Mouse (Mus musculus) myocyte (in vitro differentiated cells): ENCODE results near the gene Cct3. TPM values are rescaled to one million over a fixed set of nuclear protein-coding genes. Genes with fewer than 3 reads are reported as not detected.

ENCODE experiments used
- H3K27me3 ChIP-seq: one replicate; pipeline ENCODE4 v1.6.1; 2011; ENCODE audit not compliant: control insufficient read depth, insufficient read depth, insufficient read length
- H3K36me3 ChIP-seq: one replicate; pipeline ENCODE4 v1.6.1; 2011; ENCODE audit not compliant: control insufficient read depth, insufficient read depth
- H3K4me2 ChIP-seq: one replicate; pipeline ENCODE4 v1.6.1; 2011; ENCODE audit warnings: low read depth, control low read depth
- H3K4me3 ChIP-seq: one replicate; pipeline ENCODE4 v1.5.1; 2011; ENCODE audit warnings: mild to moderate bottlenecking, control low read depth, moderate library complexity
- H3K79me2 ChIP-seq: one replicate; pipeline ENCODE4 v1.6.1; 2011; ENCODE audit not compliant: control insufficient read depth, insufficient read depth
- H3ac ChIP-seq: one replicate; pipeline ENCODE4 v1.6.1; 2011; ENCODE audit not compliant: control insufficient read depth, insufficient read length
- CEBPB ChIP-seq: IDR thresholded peaks from 2 replicates; pipeline ENCODE4 v1.6.1; 2011; ENCODE audit warnings: mild to moderate bottlenecking, moderate library complexity; ENCODE audit not compliant: poor library complexity, insufficient read depth, severe bottlenecking
- E2F4 ChIP-seq: IDR thresholded peaks from one replicate; pipeline ENCODE4 v1.6.1; 2011; ENCODE audit warnings: mild to moderate bottlenecking, control low read depth, moderate library complexity; ENCODE audit not compliant: insufficient read depth
- MAX ChIP-seq: IDR thresholded peaks from one replicate; pipeline ENCODE4 v1.6.1; 2011; ENCODE audit warnings: low read depth, mild to moderate bottlenecking, control low read depth
- MYOD1 ChIP-seq, 3 experiments: IDR thresholded peaks; one replicate each; pipeline ENCODE4 v1.6.1; 2011; ENCODE audit warnings: control low read depth in 2 of 3, low read depth in 2 of 3, mild to moderate bottlenecking in 2 of 3, moderate library complexity in 1 of 3; ENCODE audit not compliant: insufficient read length in 2 of 3, control insufficient read depth in 1 of 3
- MYOG ChIP-seq, 3 experiments: IDR thresholded peaks; one replicate each; pipeline ENCODE4 v1.6.1; 2011; ENCODE audit warnings: control low read depth in 2 of 3, low read depth in 2 of 3, mild to moderate bottlenecking in 2 of 3; ENCODE audit not compliant: insufficient read length in 2 of 3, control insufficient read depth in 1 of 3, insufficient read depth in 1 of 3
- POLR2A ChIP-seq: IDR thresholded peaks from one replicate; pipeline ENCODE4 v1.6.1; 2011; ENCODE audit warnings: low read depth, mild to moderate bottlenecking, control low read depth, moderate library complexity; ENCODE audit not compliant: insufficient read length
- POLR2AphosphoS2 ChIP-seq: IDR thresholded peaks from one replicate; pipeline ENCODE4 v1.6.1; 2011; ENCODE audit warnings: low read depth, control low read depth; ENCODE audit not compliant: insufficient read length
- REST ChIP-seq: IDR thresholded peaks from one replicate; pipeline ENCODE4 v1.6.1; 2011; ENCODE audit warnings: mild to moderate bottlenecking, control low read depth, moderate library complexity; ENCODE audit not compliant: insufficient read depth, insufficient read length
- SRF ChIP-seq: IDR thresholded peaks from one replicate; pipeline ENCODE4 v1.6.1; 2011; ENCODE audit warnings: low read depth; ENCODE audit not compliant: control insufficient read depth, insufficient read length
- TCF12 ChIP-seq: IDR thresholded peaks from one replicate; pipeline ENCODE4 v1.6.1; 2011; ENCODE audit warnings: mild to moderate bottlenecking, control low read depth; ENCODE audit not compliant: poor library complexity, insufficient read depth, severe bottlenecking
- TCF3 ChIP-seq: IDR thresholded peaks from one replicate; pipeline ENCODE4 v1.6.1; 2011; ENCODE audit warnings: low read depth, control low read depth; ENCODE audit not compliant: insufficient read length
- USF1 ChIP-seq: IDR thresholded peaks from one replicate; pipeline ENCODE4 v1.6.1; 2011; ENCODE audit warnings: low read depth, mild to moderate bottlenecking, control low read depth, moderate library complexity
- polyA plus RNA-seq: library from polyadenylated mRNA; unstranded; fragments of >200 nt; fragmentation: generic; extraction: Trizol; gene quantifications from one replicate; pipeline ENCODE4 v1.2.1, GENCODE M21; 2012; ENCODE audit warnings: missing spikeins

The Cct3 gene
- polyA plus RNA-seq = 409 TPM

DNA sequence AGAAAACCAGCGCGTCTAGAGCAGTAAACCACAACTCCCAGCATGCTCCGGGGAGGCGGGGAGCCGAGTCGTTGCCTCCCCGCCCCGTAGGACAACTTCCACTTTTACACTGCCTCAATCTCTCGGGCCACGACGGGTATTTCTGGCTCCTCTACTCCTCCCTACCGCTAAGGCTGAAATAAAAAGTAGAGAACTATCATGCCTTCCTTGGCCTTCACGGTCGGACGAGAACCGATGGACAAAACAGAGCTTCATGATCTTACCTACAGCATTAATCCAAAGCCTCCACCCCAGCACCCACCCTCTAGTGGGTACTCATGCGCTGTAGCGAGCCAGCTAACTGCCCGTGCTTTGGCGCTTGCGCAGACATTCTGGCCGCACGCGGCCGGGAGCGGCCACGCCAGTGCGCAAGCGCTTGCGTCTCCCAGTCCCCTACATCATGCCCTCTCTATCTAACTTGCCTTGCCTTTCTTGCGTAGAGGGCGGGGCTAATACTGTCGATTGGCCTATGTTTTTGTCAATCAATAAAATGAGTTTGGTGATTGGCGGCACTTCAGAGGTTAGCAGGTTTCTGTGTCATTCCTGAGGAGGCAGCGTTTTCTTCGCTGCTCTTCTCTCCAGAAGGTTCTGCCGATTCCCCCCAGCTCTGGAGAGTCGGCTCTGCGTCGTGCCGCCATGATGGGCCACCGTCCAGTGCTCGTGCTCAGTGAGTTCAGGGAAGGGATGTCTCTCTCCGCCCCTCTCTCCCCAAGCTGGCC lies at the start of gene Cct3, which contains the start of gene Tsacc:
TSS of gene Cct3 (plus strand) at position 556 of the 758 bp plus-strand sequence.
TSS of gene Tsacc (minus strand) at position 439 of the 758 bp plus-strand sequence.
- Histone ChIP-seq H3ac (peak within 1 kb of the TSS; percentile 29), H3K27me3 (no peaks in the 10 kb centered on the region), H3K4me3 (peak within 1 kb of the TSS; percentile 78), H3K36me3 (peaks cover 28% of the 10 kb centered on the region), H3K4me2 (peak within 1 kb of the TSS; percentile 90), H3K79me2 (peaks cover 44% of the 10 kb centered on the region)
- TF ChIP-seq CEBPB = no peak
- no peak for TF ChIP-seq MAX
- peak; percentile 89 for TF ChIP-seq POLR2AphosphoS2
- peak; percentile 18 for TF ChIP-seq REST
- TF ChIP-seq POLR2A = peak; percentile 80
- TF ChIP-seq SRF = peak; percentile 94

- Histone ChIP-seq H3K4me3 (no peak overlapping the region), H3K4me2 (no peak overlapping the region), H3K27me3 (peaks cover 44% of the 10 kb centered on the region), H3K36me3 (no peaks in the 10 kb centered on the region), H3K79me2 (no peaks in the 10 kb centered on the region), H3ac (no peak overlapping the region)
- TF ChIP-seq MAX (no peak), REST (no peak), TCF12 (no peak), USF1 (no peak), TCF3 (no peak), E2F4 (no peak), MYOD1 (IDR thresholded peaks at IDR 0.05; ENCODE audit: control insufficient read depth in 1 of 3, insufficient read length in 2 of 3, low read depth in 2 of 3) (no peak)
Observed at GRCm38 (mm10) chr3:88247666-88248065, 49.2 kb upstream of the Cct3 start.

DNA sequence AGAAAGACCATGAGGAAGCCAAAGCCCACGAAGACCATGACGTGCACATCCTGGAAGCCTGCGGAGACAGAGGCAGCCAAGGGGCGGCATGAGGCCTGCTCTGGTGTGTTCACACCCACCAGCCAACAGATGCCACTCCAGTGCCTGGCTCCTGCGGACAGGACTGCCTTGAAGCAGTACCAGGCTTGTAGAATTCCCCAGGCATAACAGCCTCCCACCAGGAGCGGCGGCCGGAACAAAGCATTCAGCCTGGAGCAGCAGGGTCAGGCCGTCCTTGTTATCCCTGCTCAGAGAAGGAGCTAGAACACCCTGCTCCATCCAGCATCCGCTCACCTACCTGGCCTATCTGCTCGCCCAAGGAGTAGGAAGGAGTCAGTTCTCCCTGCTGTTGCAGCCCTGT lies 48.5 kb upstream of the Cct3 start:
- Histone ChIP-seq H3K36me3 (no peaks in the 10 kb centered on the region), H3K4me2 (no peak overlapping the region), H3K79me2 (no peaks in the 10 kb centered on the region), H3K27me3 (peaks cover 52% of the 10 kb centered on the region), H3ac (no peak overlapping the region), H3K4me3 (no peak overlapping the region)
- TF ChIP-seq MYOD1 (IDR thresholded peaks at IDR 0.05; ENCODE audit: control insufficient read depth in 1 of 3, insufficient read length in 2 of 3, low read depth in 2 of 3) = no peak
- TF ChIP-seq POLR2A = no peak

- H3K4me3 ChIP-seq = no peak overlapping the region
- no peak overlapping the region for H3ac ChIP-seq
- H3K79me2 ChIP-seq = no peaks in the 10 kb centered on the region
- no peaks in the 10 kb centered on the region for H3K36me3 ChIP-seq
- H3K4me2 ChIP-seq = no peak overlapping the region
- peaks cover 71% of the 10 kb centered on the region for H3K27me3 ChIP-seq
- no peak for TF ChIP-seq TCF12
- no peak for TF ChIP-seq SRF
- no peak for TF ChIP-seq POLR2AphosphoS2
- no peak for TF ChIP-seq E2F4
- no peak for TF ChIP-seq MYOD1 (IDR thresholded peaks at IDR 0.05; ENCODE audit: control insufficient read depth in 1 of 3, insufficient read length in 2 of 3, low read depth in 2 of 3)
- TF ChIP-seq MAX = no peak
- TF ChIP-seq CEBPB = no peak
- TF ChIP-seq REST = no peak
- TF ChIP-seq TCF3 = no peak
- no peak for TF ChIP-seq MYOG (IDR thresholded peaks at IDR 0.05; ENCODE audit: control insufficient read depth in 1 of 3, insufficient read depth in 1 of 3, insufficient read length in 2 of 3, low read depth in 2 of 3)
- no peak for TF ChIP-seq POLR2A
- no peak for TF ChIP-seq USF1
Observed at GRCm38 (mm10) chr3:88252739-88253138, 44.2 kb upstream of the Cct3 start.

DNA sequence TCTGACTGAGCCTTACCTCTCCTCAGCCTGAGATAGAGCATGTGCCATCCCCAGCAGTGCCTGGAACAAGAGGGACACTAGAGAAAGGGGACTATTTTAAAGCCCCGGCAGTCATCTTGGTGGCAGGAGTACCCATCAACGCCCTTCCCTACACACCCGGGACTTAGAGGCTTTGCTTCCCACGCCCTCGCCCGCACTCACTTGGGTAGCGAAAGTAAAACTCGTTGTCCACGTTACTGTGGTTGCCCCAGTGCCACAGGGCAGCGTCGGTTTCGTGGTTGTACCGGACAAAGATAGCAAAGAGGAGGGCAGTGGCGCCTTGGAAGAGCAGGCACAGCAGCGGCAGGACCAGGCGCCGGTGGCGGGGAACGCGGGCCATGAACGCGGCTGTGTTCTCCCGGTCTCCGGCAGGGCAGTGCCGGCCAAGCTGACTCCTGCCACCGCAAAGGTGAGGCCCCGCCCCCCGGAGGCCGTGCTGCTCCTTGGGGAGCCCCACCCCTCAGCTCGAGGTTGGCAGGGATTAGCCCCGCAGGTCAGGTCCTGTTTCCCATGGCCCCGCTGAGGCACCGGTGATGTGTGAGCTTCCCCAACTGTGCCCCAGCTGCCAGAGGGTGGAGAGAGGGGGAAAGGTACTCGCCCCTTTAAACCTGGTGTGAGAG lies 42.5 kb upstream of the Cct3 start, which contains the start of gene Rhbg:
TSS of gene Rhbg (minus strand) at position 442 of the 659 bp plus-strand sequence.
- Histone ChIP-seq H3K4me2 (peak within 1 kb of the TSS; percentile 64), H3ac (peak within 1 kb of the TSS; percentile 20), H3K27me3 (peaks cover 67% of the 10 kb centered on the region), H3K36me3 (no peaks in the 10 kb centered on the region), H3K79me2 (no peaks in the 10 kb centered on the region), H3K4me3 (no peak within 1 kb of the TSS)
- no peak for TF ChIP-seq TCF12
- no peak for TF ChIP-seq MAX
- no peak for TF ChIP-seq MYOD1 (IDR thresholded peaks at IDR 0.05; ENCODE audit: control insufficient read depth in 1 of 3, insufficient read length in 2 of 3, low read depth in 2 of 3)
- no peak for TF ChIP-seq SRF
- no peak for TF ChIP-seq REST
- no peak for TF ChIP-seq POLR2AphosphoS2
- no peak for TF ChIP-seq USF1
- no peak for TF ChIP-seq TCF3
- no peak for TF ChIP-seq MYOG (IDR thresholded peaks at IDR 0.05; ENCODE audit: control insufficient read depth in 1 of 3, insufficient read depth in 1 of 3, insufficient read length in 2 of 3, low read depth in 2 of 3)
- TF ChIP-seq POLR2A = no peak
- TF ChIP-seq E2F4 = no peak
- TF ChIP-seq CEBPB = no peak
